Mouse (Mus musculus) myocyte (in vitro differentiated cells): Measurements from ENCODE around the gene Olfr286.

Experiments
- POLR2A ChIP-seq: IDR thresholded peaks from one replicate; pipeline ENCODE4 v1.6.1; 2011; ENCODE audit warnings: low read depth, mild to moderate bottlenecking, control low read depth, moderate library complexity; ENCODE audit not compliant: insufficient read length
- TCF12 ChIP-seq: IDR thresholded peaks from one replicate; pipeline ENCODE4 v1.6.1; 2011; ENCODE audit warnings: mild to moderate bottlenecking, control low read depth; ENCODE audit not compliant: poor library complexity, insufficient read depth, severe bottlenecking

- TF ChIP-seq POLR2A (no peak), TCF12 (no peak)
Measured at GRCm38 (mm10) chr15:98181132-98181711, 53.0 kb downstream of the Olfr286 start.
